Mouse (Mus musculus): ENCODE measurements at regions not wholly inside any gene's neighbourhood (a gene's known extent, or its start where the extent isn't known, plus 50 kb on each side); places are given as distances from the start of the nearest gene placed in this dataset.

DNA sequence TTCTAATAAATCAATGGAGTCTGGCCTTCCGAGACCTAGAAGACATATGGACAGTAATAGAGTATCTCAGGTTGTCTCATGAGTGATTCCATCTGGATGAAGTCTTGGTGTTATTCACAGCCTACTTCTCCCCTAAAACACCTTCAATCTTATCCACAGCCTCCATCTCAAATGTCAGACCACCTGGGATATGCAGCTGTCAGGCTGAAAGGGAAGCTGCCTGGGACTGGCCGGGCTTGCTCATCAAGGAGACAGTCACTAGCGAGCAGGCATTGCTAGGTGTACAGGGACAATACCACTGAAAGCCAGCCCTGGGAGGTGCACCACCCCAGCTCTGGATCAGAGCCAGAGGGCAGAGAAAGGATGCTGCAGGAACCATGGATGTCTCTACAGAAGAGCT, 676.4 kb upstream of the Zeb2 start:
- TF ChIP-seq CTCF (IDR thresholded peaks at IDR 0.05; ENCODE audit: low read depth, low read length) (no peak), POLR2A (IDR thresholded peaks at IDR 0.05; ENCODE audit: insufficient read depth, low read length) (no peak), EP300 (IDR thresholded peaks at IDR 0.05; ENCODE audit: insufficient read depth, low read depth, low read length) (no peak)
